Mouse (Mus musculus) intestine, embryonic 15.5 days (tissue): ENCODE measurements around the gene Sulf2. TPM values are rescaled to one million over a fixed set of nuclear protein-coding genes. Genes with fewer than 3 reads are reported as not detected.
"Not testable (repeated sequence)": the region's sequence is repeated elsewhere in the genome, so short reads cannot be mapped to it uniquely, and the experiment has no call there.

Source experiments
- ATAC-seq: fragments of 200-750 bp; cut with Nextera tagmentation; 2 replicates; pipeline ENCODE4 v1.8.0; 2017; ENCODE audit warnings: moderate TSS enrichment, moderate library complexity
- H3K27ac ChIP-seq: fragments of 300-500 bp; sonication (generic); 2 replicates; pipeline ENCODE4 v1.5.1; 2015; ENCODE audit warnings: mild to moderate bottlenecking, inconsistent platforms
- H3K27me3 ChIP-seq: fragments of 300-500 bp; sonication (generic); replicated peaks from 2 replicates; pipeline ENCODE4 v1.6.1; 2015; ENCODE audit warnings: inconsistent platforms
- H3K36me3 ChIP-seq: fragments of 300-500 bp; sonication (generic); 2 replicates; pipeline ENCODE4 v1.6.1; 2015; ENCODE audit warnings: inconsistent platforms
- H3K4me1 ChIP-seq: fragments of 300-500 bp; sonication (generic); replicated peaks from 2 replicates; pipeline ENCODE4 v1.6.1; 2015; ENCODE audit warnings: inconsistent platforms
- H3K4me2 ChIP-seq: fragments of 300-500 bp; sonication (generic); replicated peaks from 2 replicates; pipeline ENCODE4 v1.6.1; 2015; ENCODE audit warnings: mild to moderate bottlenecking, inconsistent platforms
- H3K4me3 ChIP-seq: fragments of 300-500 bp; sonication (generic); replicated peaks from 2 replicates; pipeline ENCODE4 v1.5.1; 2015; ENCODE audit warnings: inconsistent platforms
- H3K9ac ChIP-seq: fragments of 300-500 bp; sonication (generic); 2 replicates; pipeline ENCODE4 v1.6.1; 2015; ENCODE audit warnings: inconsistent platforms
- H3K9me3 ChIP-seq: fragments of 300-500 bp; sonication (generic); 2 replicates; pipeline ENCODE4 v1.6.1; 2016; ENCODE audit warnings: inconsistent platforms
- WGBS: fragments of 180-500 bp; shearing (Covaris S2); methylation state at CpG from one replicate; pipeline ENCODE4 v1.1.7; 2015; 5-methylcytosine and 5-hydroxymethylcytosine counted together
- polyA plus RNA-seq: library from polyadenylated mRNA; unstranded; fragments of >200 nt; fragmentation: Nextera tagmentation; extraction: Ambion mirVana; gene quantifications from 2 replicates; pipeline ENCODE4 v1.2.1, GENCODE M21; 2015

The Sulf2 gene
- polyA plus RNA-seq: 100 and 106 TPM in 2 replicates

DNA sequence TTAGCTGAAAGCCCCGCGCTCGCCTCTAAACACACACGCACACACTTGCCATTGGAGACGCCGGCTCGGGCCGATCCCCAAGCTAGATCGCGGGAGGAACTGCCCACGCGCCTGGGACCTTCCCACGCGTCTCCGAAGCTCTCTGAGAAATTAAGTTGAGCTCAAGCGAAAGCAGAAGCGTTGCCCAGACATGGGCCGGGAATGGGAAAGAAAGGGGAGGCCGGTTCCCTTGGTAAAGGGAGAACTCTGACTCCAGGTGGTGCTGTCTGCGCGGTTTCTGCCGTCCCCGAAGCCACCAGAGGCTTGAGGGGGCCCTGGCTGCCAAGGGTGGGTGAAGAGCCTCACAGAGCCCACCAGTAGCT lies at the start of gene Sulf2:
TSS of gene Sulf2 (minus strand) at position 210 of the 362 bp plus-strand sequence.
- Histone ChIP-seq H3K36me3 (no peaks in the 10 kb centered on the region), H3K9me3 (no peaks in the 10 kb centered on the region), H3K4me2 (peak within 1 kb of the TSS; percentile 95), H3K27ac (peak within 1 kb of the TSS; percentile 94), H3K27me3 (no peaks in the 10 kb centered on the region), H3K9ac (peak within 1 kb of the TSS; percentile 91), H3K4me3 (peak within 1 kb of the TSS; percentile 82), H3K4me1 (peaks cover 52% of the 10 kb centered on the region)
- peak; percentile 46 for ATAC-seq
- 0% methylated on average over 23 of the region's 23 CpGs for WGBS

DNA sequence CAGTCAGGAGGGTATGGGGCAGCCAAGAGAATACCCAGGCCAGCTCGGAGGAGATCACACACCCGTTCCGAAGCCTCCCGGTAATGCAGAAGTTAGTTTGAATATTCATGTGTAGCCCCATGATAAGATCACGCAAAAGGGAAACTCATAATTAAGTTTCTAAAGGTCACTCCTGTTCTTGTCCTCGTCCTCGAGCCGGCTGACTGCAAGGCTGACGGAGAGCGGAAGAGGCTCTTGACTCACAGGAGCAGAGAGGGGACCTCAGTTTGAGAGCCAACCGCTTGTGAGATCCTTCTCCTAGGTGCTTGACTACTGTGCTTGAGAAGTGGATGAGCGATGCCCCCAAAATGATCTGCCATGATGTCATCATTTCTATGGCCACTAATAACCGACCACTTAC lies 48.7 kb upstream of the Sulf2 start:
- peak; percentile 25 for ATAC-seq
- Histone ChIP-seq H3K4me1 (no peaks in the 10 kb centered on the region), H3K4me2 (no peak overlapping the region), H3K9ac (no peak overlapping the region), H3K27me3 (no peaks in the 10 kb centered on the region), H3K4me3 (no peak overlapping the region), H3K9me3 (no peaks in the 10 kb centered on the region), H3K36me3 (no peaks in the 10 kb centered on the region), H3K27ac (peak overlapping the region; percentile 72)
- 80% methylated on average over 13 of the region's 13 CpGs for WGBS

DNA sequence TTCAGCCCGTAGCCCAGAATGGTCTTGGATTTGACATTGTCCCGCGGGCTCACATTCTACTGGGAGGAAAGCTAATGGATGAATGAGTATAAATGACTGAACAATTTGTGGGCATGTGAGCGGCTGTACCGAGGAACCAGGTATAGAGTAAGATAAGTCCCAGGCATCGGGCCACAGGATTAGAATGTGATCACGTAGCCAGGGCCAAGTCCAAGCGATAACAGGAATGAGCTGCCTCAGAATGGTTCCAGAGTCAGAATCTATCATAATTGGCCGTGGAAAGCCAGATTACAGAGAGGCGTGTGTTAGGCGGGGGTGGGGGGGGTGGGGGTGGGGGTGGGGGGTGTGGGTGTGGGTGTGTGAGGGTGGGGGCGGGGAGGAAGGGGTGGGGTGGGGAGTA lies 48.2 kb upstream of the Sulf2 start:
- 65% methylated on average over 12 of the region's 12 CpGs for WGBS
- no peak overlapping the region for H3K4me2 ChIP-seq
- peak overlapping the region; percentile 54 for H3K27ac ChIP-seq
- ATAC-seq: peak; percentile 91
- no peak overlapping the region for H3K9ac ChIP-seq
- H3K9me3 ChIP-seq: no peaks in the 10 kb centered on the region
- H3K36me3 ChIP-seq: no peaks in the 10 kb centered on the region
- no peaks in the 10 kb centered on the region for H3K27me3 ChIP-seq
- no peak overlapping the region for H3K4me3 ChIP-seq
- H3K4me1 ChIP-seq: no peaks in the 10 kb centered on the region; the same call in 1 of the 2 replicates

DNA sequence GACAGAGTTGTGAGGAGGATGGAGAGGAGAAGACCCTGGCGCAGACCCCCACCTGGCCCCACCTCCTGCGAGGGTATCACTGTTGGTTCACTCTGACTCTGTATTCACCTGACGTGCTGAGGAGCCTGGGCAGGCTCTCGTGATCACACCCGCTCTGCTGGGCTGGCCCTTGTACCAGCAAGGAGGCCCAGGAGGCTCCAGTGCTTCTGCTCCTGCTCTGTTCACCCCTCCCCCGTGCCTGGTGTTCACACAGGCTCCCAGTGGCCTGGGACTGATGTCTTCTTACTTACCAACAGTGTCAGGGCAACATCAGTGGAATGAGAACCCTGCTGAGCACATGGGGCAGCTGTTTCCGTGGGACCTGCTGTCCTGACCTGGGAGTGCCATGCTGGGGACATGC lies 42.5 kb upstream of the Sulf2 start:
- no peaks in the 10 kb centered on the region for H3K27me3 ChIP-seq
- no peak overlapping the region for H3K9ac ChIP-seq
- no peak overlapping the region for H3K4me3 ChIP-seq
- H3K4me2 ChIP-seq: no peak overlapping the region
- H3K9me3 ChIP-seq: no peaks in the 10 kb centered on the region
- H3K36me3 ChIP-seq: no peaks in the 10 kb centered on the region
- WGBS: 46% methylated on average over 7 of the region's 7 CpGs
- peak; percentile 72 for ATAC-seq
- H3K4me1 ChIP-seq: peaks cover 16% of the 10 kb centered on the region
- H3K27ac ChIP-seq: no peak overlapping the region

DNA sequence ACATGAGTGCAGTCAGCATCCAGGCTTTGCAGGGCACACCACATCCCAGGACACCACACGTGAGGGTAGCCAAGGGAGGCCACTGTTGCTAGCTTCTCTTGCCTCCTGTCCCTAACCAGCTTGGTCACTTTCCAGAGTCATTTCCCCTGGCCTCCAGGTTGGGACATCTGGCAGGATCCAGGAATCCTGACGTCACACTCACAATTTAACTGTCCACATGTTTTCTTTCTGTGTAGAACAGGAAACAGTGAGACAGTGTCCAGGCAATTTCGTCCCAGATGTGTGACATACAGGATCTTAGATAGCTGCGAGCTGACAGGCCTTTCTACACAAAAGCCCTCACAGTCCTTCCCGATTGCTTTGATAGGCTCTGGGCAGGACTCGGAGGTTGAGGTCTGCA lies 41.6 kb upstream of the Sulf2 start:
- ATAC-seq: no peak
- Histone ChIP-seq H3K9ac (no peak overlapping the region), H3K4me1 (peaks cover 18% of the 10 kb centered on the region), H3K36me3 (no peaks in the 10 kb centered on the region), H3K27me3 (no peaks in the 10 kb centered on the region), H3K4me3 (no peak overlapping the region), H3K4me2 (no peak overlapping the region), H3K27ac (no peak overlapping the region), H3K9me3 (no peaks in the 10 kb centered on the region)
- WGBS: 46% methylated on average over 6 of the region's 6 CpGs

DNA sequence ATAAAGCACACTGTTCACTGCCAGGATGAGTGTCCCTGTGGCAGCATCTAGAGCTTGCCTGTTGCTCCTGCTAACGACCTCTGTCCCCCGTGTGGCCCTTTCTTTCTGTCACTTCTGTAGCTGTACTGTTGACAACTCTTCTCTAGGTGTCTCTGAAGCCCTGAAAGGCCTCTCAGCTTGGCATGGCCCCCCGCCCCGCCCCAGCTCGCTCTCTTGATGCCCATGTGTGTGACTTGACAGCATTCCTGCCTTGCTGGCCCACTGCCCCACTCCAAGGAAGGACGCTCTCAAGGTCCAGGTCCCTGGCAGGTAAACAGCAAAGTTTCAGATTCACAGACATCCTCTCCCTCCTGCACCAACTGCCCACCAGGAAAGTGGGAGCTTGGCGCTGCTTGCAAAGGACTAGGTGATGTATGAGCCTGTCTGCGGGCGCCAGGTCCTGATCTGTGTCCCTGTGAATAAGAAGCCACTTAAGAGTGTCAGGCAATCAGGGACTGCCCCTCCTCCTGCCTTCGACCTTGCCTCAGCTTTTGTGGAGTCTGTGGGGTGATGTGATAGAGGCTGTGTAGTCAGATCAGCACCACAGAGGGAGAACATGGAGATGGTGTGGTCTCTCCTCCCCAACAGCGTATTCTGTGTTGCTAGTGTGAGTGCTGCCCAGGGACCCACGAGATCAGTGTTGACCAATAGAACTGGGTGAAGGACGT lies 40.8 kb upstream of the Sulf2 start:
- WGBS: 72% methylated on average over 13 of the region's 13 CpGs
- no peak overlapping the region for H3K27ac ChIP-seq
- no peak for ATAC-seq
- peaks cover 18% of the 10 kb centered on the region for H3K4me1 ChIP-seq
- H3K9ac ChIP-seq: no peak overlapping the region
- no peak overlapping the region for H3K4me3 ChIP-seq
- H3K36me3 ChIP-seq: no peaks in the 10 kb centered on the region
- no peak overlapping the region for H3K4me2 ChIP-seq
- H3K9me3 ChIP-seq: no peaks in the 10 kb centered on the region
- H3K27me3 ChIP-seq: no peaks in the 10 kb centered on the region

DNA sequence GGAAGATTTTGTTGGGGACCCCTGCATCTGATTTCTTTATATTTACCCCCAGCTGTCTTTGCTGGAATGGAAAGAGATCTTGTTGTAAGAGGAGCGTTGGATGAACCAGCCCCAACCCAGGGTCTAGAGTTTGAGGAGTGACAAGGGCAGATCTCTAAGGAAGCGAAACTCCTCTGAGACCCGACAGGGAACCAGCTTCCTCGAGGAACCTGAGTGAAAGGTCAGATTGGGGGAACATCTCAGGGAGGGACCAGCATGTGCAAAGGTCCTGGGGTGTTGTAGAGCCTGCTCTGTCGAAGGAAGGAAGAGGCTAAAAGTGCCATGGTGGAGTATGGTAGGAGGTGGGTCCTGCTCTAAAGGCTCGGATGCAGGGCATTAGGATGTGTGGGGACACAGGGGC lies 39.6 kb upstream of the Sulf2 start:
- Histone ChIP-seq H3K4me2 (no peak overlapping the region), H3K36me3 (no peaks in the 10 kb centered on the region), H3K27ac (no peak overlapping the region), H3K27me3 (no peaks in the 10 kb centered on the region), H3K9me3 (no peaks in the 10 kb centered on the region), H3K4me3 (no peak overlapping the region), H3K9ac (no peak overlapping the region), H3K4me1 (peaks cover 21% of the 10 kb centered on the region)
- WGBS: 80% methylated on average over 6 of the region's 6 CpGs
- no peak for ATAC-seq

DNA sequence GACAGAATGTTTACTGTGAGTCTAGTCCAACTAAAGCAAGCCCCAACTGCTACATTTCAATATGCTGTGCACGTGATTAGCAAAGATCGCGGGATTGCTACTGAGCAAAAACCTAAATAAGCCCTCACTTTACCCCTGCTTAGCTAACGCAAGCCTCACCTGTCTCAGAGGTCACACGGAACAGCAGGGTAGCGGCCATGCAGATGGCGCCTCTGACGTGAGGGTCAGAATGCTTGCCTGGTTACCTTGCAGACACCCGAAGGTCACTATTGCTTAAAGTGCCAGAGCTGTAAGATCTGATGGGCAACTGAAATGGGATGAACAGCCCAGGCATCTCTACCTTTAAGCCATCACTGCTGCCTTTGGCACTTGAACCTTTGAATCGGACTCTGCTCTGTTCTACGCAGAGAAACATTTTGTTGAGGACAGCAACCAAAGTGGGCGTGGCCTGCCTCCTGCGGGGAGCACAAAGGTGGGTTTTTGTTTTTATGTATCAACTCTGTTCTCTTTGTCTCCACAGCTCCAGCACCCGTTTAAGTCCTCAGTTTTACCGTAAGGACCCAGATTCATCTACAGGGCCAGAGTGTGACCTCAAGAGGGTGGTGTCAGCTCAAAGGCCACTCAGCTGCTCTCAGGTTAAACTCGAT lies 38.8 kb upstream of the Sulf2 start:
- no peaks in the 10 kb centered on the region for H3K9me3 ChIP-seq
- H3K9ac ChIP-seq: no peak overlapping the region
- ATAC-seq: no peak
- no peak overlapping the region for H3K4me3 ChIP-seq
- H3K27me3 ChIP-seq: no peaks in the 10 kb centered on the region
- 70% methylated on average over 16 of the region's 16 CpGs for WGBS
- H3K4me1 ChIP-seq: peaks cover 21% of the 10 kb centered on the region
- H3K36me3 ChIP-seq: no peaks in the 10 kb centered on the region
- no peak overlapping the region for H3K4me2 ChIP-seq
- no peak overlapping the region for H3K27ac ChIP-seq

DNA sequence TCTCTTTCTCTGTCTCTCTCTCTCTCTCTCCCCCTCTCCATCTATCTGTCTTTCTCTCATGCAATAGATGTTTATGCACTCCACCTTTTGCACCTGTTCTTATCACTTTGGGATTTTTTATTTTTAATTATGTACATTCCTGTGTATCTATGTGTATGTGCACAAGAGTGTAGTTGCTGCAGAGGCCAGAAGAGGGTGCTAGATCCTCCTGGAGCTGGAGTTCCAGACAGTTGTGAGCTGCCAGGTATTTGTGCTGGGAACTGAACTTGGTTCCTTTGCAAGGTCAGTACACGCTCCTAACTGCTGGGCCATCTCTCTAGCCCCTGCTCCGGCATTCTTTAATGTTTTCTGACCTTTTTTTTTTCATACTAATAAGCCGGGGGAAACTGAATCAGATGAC lies 38.0 kb upstream of the Sulf2 start:
- Histone ChIP-seq H3K27ac (no peak overlapping the region), H3K9me3 (no peaks in the 10 kb centered on the region), H3K36me3 (no peaks in the 10 kb centered on the region), H3K27me3 (no peaks in the 10 kb centered on the region), H3K9ac (no peak overlapping the region), H3K4me3 (no peak overlapping the region), H3K4me1 (peaks cover 21% of the 10 kb centered on the region), H3K4me2 (no peak overlapping the region)
- ATAC-seq: no peak
- 94% methylated on average over 3 of the region's 3 CpGs for WGBS

DNA sequence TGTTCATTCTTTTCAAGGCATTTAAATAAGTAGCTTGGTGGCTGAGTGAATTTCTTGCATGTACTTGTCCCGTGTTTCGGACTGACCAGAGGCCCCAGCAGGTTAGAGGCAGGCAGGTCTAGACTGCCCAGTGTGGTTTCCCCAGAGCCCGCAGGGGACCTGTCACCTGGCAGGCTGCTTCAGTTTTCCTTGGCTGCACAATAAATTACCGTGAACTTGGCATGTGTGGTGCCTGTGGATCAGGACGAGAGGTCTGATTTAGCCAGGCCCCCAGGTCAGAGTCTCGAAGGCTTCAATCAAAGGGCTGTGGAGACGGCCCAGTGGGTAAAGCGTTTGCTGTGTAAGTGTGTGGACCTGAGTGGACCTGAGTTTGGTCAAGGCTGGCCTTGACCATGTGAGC lies 35.4 kb upstream of the Sulf2 start:
- no peak overlapping the region for H3K4me2 ChIP-seq
- no peaks in the 10 kb centered on the region for H3K27me3 ChIP-seq
- no peaks in the 10 kb centered on the region for H3K9me3 ChIP-seq
- no peak overlapping the region for H3K4me3 ChIP-seq
- H3K9ac ChIP-seq: no peak overlapping the region
- H3K4me1 ChIP-seq: peaks cover 21% of the 10 kb centered on the region
- no peaks in the 10 kb centered on the region for H3K36me3 ChIP-seq
- no peak overlapping the region for H3K27ac ChIP-seq
- 79% methylated on average over 8 of the region's 8 CpGs for WGBS
- no peak for ATAC-seq

DNA sequence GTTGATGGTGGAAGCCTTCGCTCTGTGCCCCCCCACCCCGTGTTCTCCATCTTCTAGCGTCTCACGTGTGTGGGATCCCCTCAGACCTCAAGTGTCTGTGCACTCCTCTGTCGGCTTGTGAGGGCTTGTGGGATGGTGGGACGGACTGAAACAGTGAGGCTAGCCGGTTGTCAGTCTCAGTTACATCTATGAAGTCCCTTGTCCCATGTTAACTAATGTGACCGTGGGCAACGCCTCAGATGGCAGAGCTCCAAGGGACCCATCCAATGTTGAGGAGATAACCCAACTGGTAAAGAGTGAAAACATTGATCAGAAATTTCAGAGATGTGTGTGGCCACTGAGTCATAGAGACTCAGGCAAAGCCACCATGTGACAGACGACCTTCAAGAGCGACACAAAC lies 33.7 kb upstream of the Sulf2 start:
- Histone ChIP-seq H3K9me3 (no peaks in the 10 kb centered on the region), H3K36me3 (no peaks in the 10 kb centered on the region), H3K4me1 (peaks cover 27% of the 10 kb centered on the region), H3K9ac (no peak overlapping the region), H3K27me3 (no peaks in the 10 kb centered on the region), H3K27ac (no peak overlapping the region), H3K4me2 (no peak overlapping the region), H3K4me3 (no peak overlapping the region)
- no peak for ATAC-seq
- 95% methylated on average over 11 of the region's 11 CpGs for WGBS

DNA sequence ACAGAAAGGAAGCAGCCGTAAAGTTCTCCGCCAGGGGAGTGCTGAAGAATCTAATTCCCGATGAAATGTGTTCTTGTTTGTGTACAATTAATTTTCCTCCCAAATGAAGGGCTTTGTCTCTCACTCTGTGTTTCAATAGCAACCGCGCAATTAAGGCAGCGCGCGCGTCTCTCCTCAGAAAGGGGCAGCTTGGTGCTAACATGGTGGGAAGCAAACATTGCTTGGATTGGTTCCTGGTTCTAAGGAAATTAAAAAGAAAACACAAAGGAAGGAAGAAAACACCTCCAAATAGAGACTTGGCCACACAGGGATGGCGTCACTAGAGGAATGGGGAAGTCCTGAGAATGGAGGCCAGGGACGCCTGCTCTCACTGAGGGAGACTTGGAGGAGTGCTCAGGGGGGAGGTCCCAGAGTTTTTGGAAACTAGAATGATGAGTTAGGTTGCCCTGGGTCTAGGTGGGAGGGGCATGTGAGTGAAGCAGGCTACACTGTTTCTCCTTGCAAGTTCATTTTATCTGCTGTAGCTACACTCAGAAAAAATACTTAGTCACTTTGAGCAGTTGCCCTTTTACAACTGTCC lies 32.5 kb upstream of the Sulf2 start:
- not testable (repeated sequence) for H3K4me2 ChIP-seq, H3K9me3 ChIP-seq, H3K36me3 ChIP-seq, H3K9ac ChIP-seq, H3K27me3 ChIP-seq, ATAC-seq, H3K4me3 ChIP-seq
- WGBS: 66% methylated on average over 8 of the region's 11 CpGs
- H3K27ac ChIP-seq: 0 out of 2 replicates have a peak overlapping the region, but pooled peaks have one; percentile 3
- peaks cover 27% of the 10 kb centered on the region for H3K4me1 ChIP-seq

DNA sequence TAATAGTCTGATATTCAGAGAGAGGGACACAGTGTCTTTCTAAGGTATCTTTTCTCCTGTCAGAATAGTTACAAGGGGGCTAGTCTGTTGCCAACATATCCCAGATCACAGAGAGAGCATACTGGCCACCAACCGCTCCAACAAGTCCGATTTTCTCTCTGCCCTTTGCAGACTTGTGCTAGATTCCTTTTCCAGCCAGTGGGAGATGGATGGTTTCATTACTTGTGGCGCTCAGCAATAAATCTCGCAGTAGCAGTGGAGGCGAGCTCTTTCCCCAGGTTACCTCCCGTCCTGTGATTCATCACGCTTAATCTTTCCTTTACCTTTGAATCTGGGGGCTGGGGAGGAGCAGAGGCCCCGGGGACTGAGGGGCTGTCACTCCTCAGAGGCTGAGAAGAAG lies 31.9 kb upstream of the Sulf2 start:
- 18% methylated on average over 8 of the region's 8 CpGs for WGBS

More for the DNA sequence above, 31.9 kb upstream of the Sulf2 start:
- H3K27me3 ChIP-seq, H3K4me3 ChIP-seq, H3K4me2 ChIP-seq, H3K9me3 ChIP-seq, H3K9ac ChIP-seq, H3K36me3 ChIP-seq: not testable (repeated sequence)
- H3K4me1 ChIP-seq: peaks cover 25% of the 10 kb centered on the region
- ATAC-seq: 0 out of 2 replicates have a peak, but pooled peaks have one; percentile 8
- peak overlapping the region; percentile 73 for H3K27ac ChIP-seq
